Mouse (Mus musculus): Measurements from ENCODE around the gene Cdkl1.

- no peak for TF ChIP-seq TAL1 (IDR thresholded peaks at IDR 0.05; ENCODE audit: low read length)
- TF ChIP-seq GATA1 (IDR thresholded peaks at IDR 0.05; ENCODE audit: low read length) = no peak
Observed at GRCm38 (mm10) chr12:69760743-69761406, 30.2 kb downstream of the Cdkl1 start.

Measured in erythroblast, embryonic 14.5 days (primary cell).